Mouse (Mus musculus) liver, embryonic 13.5 days (tissue): ENCODE results near the gene Ckap5. TPM values are rescaled to one million over a fixed set of nuclear protein-coding genes. Genes with fewer than 3 reads are reported as not detected.
"Not testable (repeated sequence)": the region's sequence is repeated elsewhere in the genome, so short reads cannot be mapped to it uniquely, and the experiment has no call there.

Experiments used
- ATAC-seq: fragments of 200-750 bp; cut with Nextera tagmentation; 2 replicates; pipeline ENCODE4 v1.8.0; 2017; ENCODE audit warnings: low read depth, mild to moderate bottlenecking, moderate number of reproducible peaks, moderate library complexity
- DNase-seq: peaks from one replicate; pipeline ENCODE4 v3.0.0; 2022
- H3K27ac ChIP-seq: fragments of 300-500 bp; sonication (generic); 2 replicates; pipeline ENCODE4 v1.5.1; 2015; ENCODE audit warnings: moderate library complexity, mild to moderate bottlenecking, inconsistent platforms
- H3K27me3 ChIP-seq: fragments of 300-500 bp; sonication (generic); 2 replicates; pipeline ENCODE4 v1.6.1; 2015; ENCODE audit warnings: mild to moderate bottlenecking, inconsistent platforms
- H3K36me3 ChIP-seq: fragments of 300-500 bp; sonication (generic); 2 replicates; pipeline ENCODE4 v1.6.1; 2015; ENCODE audit warnings: mild to moderate bottlenecking, inconsistent platforms
- H3K4me1 ChIP-seq: fragments of 300-500 bp; sonication (generic); replicated peaks from 2 replicates; pipeline ENCODE4 v1.6.1; 2015; ENCODE audit warnings: inconsistent platforms
- H3K4me2 ChIP-seq: fragments of 300-500 bp; sonication (generic); 2 replicates; pipeline ENCODE4 v1.6.1; 2015; ENCODE audit warnings: inconsistent platforms, mild to moderate bottlenecking, moderate library complexity
- H3K4me3 ChIP-seq: fragments of 300-500 bp; sonication (generic); replicated peaks from 2 replicates; pipeline ENCODE4 v1.5.1; 2015; ENCODE audit warnings: mild to moderate bottlenecking, inconsistent platforms
- H3K9ac ChIP-seq: fragments of 300-500 bp; sonication (generic); 2 replicates; pipeline ENCODE4 v1.6.1; 2015; ENCODE audit warnings: mild to moderate bottlenecking, inconsistent platforms
- H3K9me3 ChIP-seq: fragments of 300-500 bp; sonication (generic); replicated peaks from 2 replicates; pipeline ENCODE4 v1.6.1; 2016; ENCODE audit warnings: inconsistent platforms
- WGBS: fragments of 180-500 bp; shearing (Covaris S2); methylation state at CpG from one replicate; pipeline ENCODE4 v1.1.7; 2015; ENCODE audit not compliant: insufficient replicate concordance; 5-methylcytosine and 5-hydroxymethylcytosine counted together
- polyA plus RNA-seq: library from polyadenylated mRNA; unstranded; fragments of >200 nt; fragmentation: Nextera tagmentation; extraction: Ambion mirVana; gene quantifications from 2 replicates; pipeline ENCODE4 v1.2.1, GENCODE M21; 2015

The Ckap5 gene
- polyA plus RNA-seq, 1 experiment from 2014 or later = 47.8 TPM

GRCm38 (mm10) chr2:91517186-91517585 lies 9.4 kb upstream of the Ckap5 start:
- WGBS = 25% methylated on average over 2 of the region's 2 CpGs
- no peaks in the 10 kb centered on the region for H3K36me3 ChIP-seq
- no peak overlapping the region for H3K9ac ChIP-seq
- no peaks in the 10 kb centered on the region for H3K27me3 ChIP-seq
- peak overlapping the region; percentile 18; the same call in 1 of the 2 replicates for H3K27ac ChIP-seq
- H3K4me3 ChIP-seq = no peak overlapping the region
- DNase-seq = no peak
- no peaks in the 10 kb centered on the region for H3K9me3 ChIP-seq
- no peak overlapping the region for H3K4me2 ChIP-seq
- peaks cover 8% of the 10 kb centered on the region; the same call in 1 of the 2 replicates for H3K4me1 ChIP-seq
- ATAC-seq = peak; percentile 63

GRCm38 (mm10) chr2:91527147-91527486 lies 555 bp downstream of the Ckap5 start:
- Histone ChIP-seq H3K27me3 (no peaks in the 10 kb centered on the region), H3K36me3 (peaks cover 22% of the 10 kb centered on the region), H3K4me2 (peak overlapping the region; percentile 84), H3K9me3 (no peaks in the 10 kb centered on the region), H3K4me3 (peak overlapping the region; percentile 99), H3K9ac (peak overlapping the region; percentile 97), H3K4me1 (peaks cover 28% of the 10 kb centered on the region), H3K27ac (peak overlapping the region; percentile 84)
- peak; percentile 26 for DNase-seq
- 0% methylated on average over 15 of the region's 15 CpGs for WGBS
- ATAC-seq = no peak

- Histone ChIP-seq H3K27me3 (no peaks in the 10 kb centered on the region), H3K27ac (no peak overlapping the region; the same call in 1 of the 2 replicates), H3K36me3 (peaks cover 5% of the 10 kb centered on the region; the same call in 1 of the 2 replicates), H3K4me1 (peaks cover 30% of the 10 kb centered on the region), H3K9ac (peak overlapping the region; percentile 61), H3K4me2 (peak overlapping the region; percentile 83), H3K9me3 (no peaks in the 10 kb centered on the region), H3K4me3 (peak overlapping the region; percentile 57)
- 5% methylated on average over 17 of the region's 17 CpGs for WGBS
- DNase-seq (peak; percentile 87), ATAC-seq (peak; percentile 99)
Measured at GRCm38 (mm10) chr2:91537588-91538205, 11.1 kb downstream of the Ckap5 start.

GRCm38 (mm10) chr2:91568125-91568524 lies 41.6 kb downstream of the Ckap5 start:
- ATAC-seq (no peak), DNase-seq (no peak)
- peaks cover 78% of the 10 kb centered on the region for H3K36me3 ChIP-seq
- no peak overlapping the region for H3K27ac ChIP-seq
- H3K4me1 ChIP-seq = no peaks in the 10 kb centered on the region
- no peak overlapping the region for H3K9ac ChIP-seq
- no peak overlapping the region for H3K4me3 ChIP-seq
- H3K9me3 ChIP-seq = no peaks in the 10 kb centered on the region
- no peak overlapping the region for H3K4me2 ChIP-seq
- no peaks in the 10 kb centered on the region for H3K27me3 ChIP-seq
- WGBS = 90% methylated on average over 2 of the region's 2 CpGs

DNA sequence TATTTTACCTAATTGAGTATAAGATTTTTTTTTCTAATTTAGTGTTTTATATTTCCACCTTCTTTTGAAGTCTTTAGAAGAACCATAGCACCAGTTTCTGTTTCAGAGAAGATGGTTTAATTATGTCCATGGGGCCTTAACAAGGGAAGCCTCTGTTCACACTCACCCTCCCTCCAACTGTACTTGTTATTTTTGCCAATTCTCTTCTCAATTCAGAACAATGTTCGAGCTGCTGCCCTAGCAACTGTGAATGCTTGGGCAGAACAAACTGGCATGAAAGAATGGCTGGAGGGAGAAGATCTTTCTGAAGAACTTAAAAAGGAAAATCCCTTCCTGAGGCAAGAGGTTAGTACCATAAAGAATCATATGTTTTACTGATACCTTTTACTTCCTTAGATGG lies 54.3 kb downstream of the Ckap5 start:
- Histone ChIP-seq H3K9me3 (no peaks in the 10 kb centered on the region), H3K4me3 (no peak overlapping the region), H3K4me1 (no peaks in the 10 kb centered on the region), H3K27me3 (no peaks in the 10 kb centered on the region), H3K27ac (no peak overlapping the region), H3K4me2 (no peak overlapping the region), H3K36me3 (peaks cover 69% of the 10 kb centered on the region), H3K9ac (no peak overlapping the region)
- ATAC-seq = no peak
- no peak for DNase-seq
- WGBS = 90% methylated on average over 1 of the region's 1 CpGs

DNA sequence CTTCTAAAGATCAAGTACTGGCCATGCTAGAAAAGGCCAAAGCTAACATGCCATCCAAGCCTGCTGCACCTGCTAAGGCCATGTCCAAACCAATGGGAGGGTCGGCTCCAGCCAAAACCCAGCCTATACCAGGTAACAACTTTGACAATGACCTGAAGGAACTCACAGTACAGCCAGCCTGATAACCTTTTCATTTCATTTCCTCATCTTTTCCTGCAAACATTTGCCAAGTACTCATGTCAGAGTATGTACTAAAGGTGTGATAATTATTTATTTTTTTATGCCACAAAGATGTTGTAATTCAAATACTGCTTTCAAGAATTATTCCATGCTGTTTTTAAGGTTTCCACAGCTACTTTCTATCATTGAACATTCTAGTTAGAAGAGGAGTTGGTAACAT lies 59.7 kb downstream of the Ckap5 start:
- 80% methylated on average over 1 of the region's 1 CpGs for WGBS
- Histone ChIP-seq H3K4me3 (no peak overlapping the region), H3K9ac (no peak overlapping the region), H3K36me3 (peaks cover 65% of the 10 kb centered on the region), H3K4me1 (no peaks in the 10 kb centered on the region), H3K4me2 (no peak overlapping the region), H3K27me3 (no peaks in the 10 kb centered on the region), H3K9me3 (no peaks in the 10 kb centered on the region), H3K27ac (no peak overlapping the region)
- ATAC-seq (no peak), DNase-seq (no peak)

DNA sequence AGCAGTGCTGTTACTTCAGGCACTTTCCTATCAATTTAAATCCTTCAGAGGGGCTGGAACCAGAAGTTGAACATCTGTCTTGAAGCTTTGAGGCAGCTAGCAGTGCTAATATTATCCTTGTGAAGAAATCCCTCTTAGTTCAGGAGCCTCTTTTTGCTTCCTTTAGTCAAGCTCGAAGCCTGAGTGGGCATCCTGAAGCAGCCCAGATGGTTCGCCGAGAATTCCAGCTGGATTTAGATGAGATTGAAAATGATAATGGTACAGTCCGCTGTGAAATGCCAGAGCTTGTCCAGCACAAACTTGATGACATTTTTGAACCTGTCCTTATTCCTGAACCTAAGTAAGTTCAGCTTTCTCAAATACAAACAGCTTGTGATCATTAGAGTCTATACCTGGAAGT lies 73.9 kb downstream of the Ckap5 start:
- 93% methylated on average over 4 of the region's 4 CpGs for WGBS

DNA sequence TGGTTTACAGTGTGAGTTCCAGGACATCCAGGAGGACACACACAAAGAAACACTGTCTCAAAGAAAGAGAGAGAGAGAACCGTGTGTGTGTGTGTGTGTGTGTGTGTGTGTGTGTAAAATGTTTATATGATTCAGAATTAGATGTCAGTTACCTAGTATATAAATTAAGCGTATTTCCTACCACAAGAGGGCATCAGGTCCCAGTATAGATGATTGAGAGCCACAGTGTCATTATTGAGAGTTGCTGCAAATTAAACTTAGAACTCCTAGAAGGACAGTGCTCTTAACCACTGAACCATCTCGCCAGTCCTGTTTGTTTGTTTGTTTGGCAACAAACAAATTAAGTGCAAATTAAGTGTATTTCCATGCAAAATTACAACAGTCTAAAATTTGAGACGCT lies 75.8 kb downstream of the Ckap5 start:
- H3K36me3 ChIP-seq = peaks cover 86% of the 10 kb centered on the region
- no peak overlapping the region for H3K4me2 ChIP-seq
- ATAC-seq = no peak
- H3K27me3 ChIP-seq = no peaks in the 10 kb centered on the region
- no peak for DNase-seq
- no peak overlapping the region for H3K9ac ChIP-seq
- H3K4me1 ChIP-seq = no peaks in the 10 kb centered on the region
- no peak overlapping the region for H3K4me3 ChIP-seq
- 81% methylated on average over 4 of the region's 4 CpGs for WGBS
- H3K9me3 ChIP-seq = no peaks in the 10 kb centered on the region
- no peak overlapping the region for H3K27ac ChIP-seq

More for the DNA sequence above, 73.9 kb downstream of the Ckap5 start:
- DNase-seq (no peak), ATAC-seq (no peak)
- Histone ChIP-seq H3K4me3 (no peak overlapping the region), H3K27ac (no peak overlapping the region), H3K9me3 (no peaks in the 10 kb centered on the region), H3K4me2 (no peak overlapping the region), H3K4me1 (no peaks in the 10 kb centered on the region), H3K9ac (no peak overlapping the region), H3K36me3 (peaks cover 89% of the 10 kb centered on the region), H3K27me3 (no peaks in the 10 kb centered on the region)

DNA sequence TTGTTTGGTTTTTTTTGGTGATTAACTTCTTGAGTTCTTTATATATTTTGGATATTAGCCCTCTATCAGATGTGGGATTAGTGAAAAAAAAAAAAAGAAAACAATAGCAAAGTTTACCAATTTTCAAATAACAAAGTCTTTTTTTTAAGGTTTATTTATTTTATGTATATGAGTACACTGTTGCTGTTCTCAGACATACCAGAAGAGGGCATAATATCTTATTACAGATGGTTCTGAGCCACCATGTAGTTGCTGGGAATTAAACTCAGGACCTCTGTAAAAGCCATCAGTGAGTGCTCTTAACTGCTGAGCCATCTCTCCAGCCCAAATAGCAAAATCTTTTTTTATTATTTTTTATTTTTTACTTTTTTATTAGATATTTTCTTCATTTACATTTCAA lies 82.8 kb downstream of the Ckap5 start:
- not testable (repeated sequence) for H3K4me1 ChIP-seq, H3K27me3 ChIP-seq, DNase-seq, H3K4me2 ChIP-seq, ATAC-seq, H3K9ac ChIP-seq, H3K4me3 ChIP-seq, H3K27ac ChIP-seq, H3K9me3 ChIP-seq
- H3K36me3 ChIP-seq = peaks cover 77% of the 10 kb centered on the region

GRCm38 (mm10) chr2:91622356-91622755 lies 95.8 kb downstream of the Ckap5 start:
- Histone ChIP-seq H3K9me3 (no peaks in the 10 kb centered on the region), H3K4me2 (no peak overlapping the region), H3K27me3 (no peaks in the 10 kb centered on the region), H3K27ac (no peak overlapping the region), H3K9ac (no peak overlapping the region), H3K4me3 (no peak overlapping the region), H3K4me1 (no peaks in the 10 kb centered on the region), H3K36me3 (peaks cover 57% of the 10 kb centered on the region)
- no peak for DNase-seq
- no peak for ATAC-seq
- WGBS = 92% methylated on average over 5 of the region's 5 CpGs

DNA sequence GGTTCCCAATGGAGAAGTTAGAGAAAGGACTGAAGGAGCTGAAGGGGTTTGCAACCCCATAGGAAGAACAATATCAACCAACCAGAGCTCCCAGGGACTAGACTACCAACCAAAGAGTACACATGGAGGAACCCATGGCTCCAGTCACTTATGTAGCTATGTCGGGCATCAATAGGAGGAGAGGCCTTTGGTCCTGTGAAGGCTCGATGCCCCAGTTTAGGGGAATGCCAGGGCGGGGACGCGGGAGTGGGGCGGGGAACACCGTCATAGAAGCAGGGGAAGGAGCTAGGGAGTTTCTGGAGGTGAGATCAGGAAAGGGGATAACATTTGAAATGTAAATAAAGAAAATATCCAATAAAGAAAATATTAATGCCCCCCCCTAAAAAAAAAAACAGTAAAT lies 96.8 kb downstream of the Ckap5 start:
- not testable (repeated sequence) for ATAC-seq, H3K4me3 ChIP-seq, H3K27ac ChIP-seq, H3K4me2 ChIP-seq, H3K9ac ChIP-seq, H3K4me1 ChIP-seq, DNase-seq, H3K27me3 ChIP-seq, H3K9me3 ChIP-seq
- peaks cover 47% of the 10 kb centered on the region for H3K36me3 ChIP-seq
- WGBS = 88% methylated on average over 7 of the region's 7 CpGs

GRCm38 (mm10) chr2:91627486-91627885 lies 100.9 kb downstream of the Ckap5 start:
- no peak overlapping the region for H3K4me2 ChIP-seq
- peaks cover 8% of the 10 kb centered on the region; the same call in 1 of the 2 replicates for H3K4me1 ChIP-seq
- ATAC-seq = no peak
- peaks cover 8% of the 10 kb centered on the region for H3K36me3 ChIP-seq
- no peak overlapping the region for H3K27ac ChIP-seq
- H3K4me3 ChIP-seq = no peak overlapping the region
- H3K9me3 ChIP-seq = no peaks in the 10 kb centered on the region
- no peak overlapping the region for H3K9ac ChIP-seq
- no peaks in the 10 kb centered on the region for H3K27me3 ChIP-seq
- 55% methylated on average over 5 of the region's 5 CpGs for WGBS
- no peak for DNase-seq
